Mouse (Mus musculus): ENCODE measurements around the gene Ppp4r1. TPM values are rescaled to one million over a fixed set of nuclear protein-coding genes. Genes with fewer than 3 reads are reported as not detected.

Ppp4r1 gene
- total and polyA plus RNA-seq, 3 experiments = 12.9 to 17.1 (median 13.6) TPM

GRCm38 (mm10) chr17:65830216-65830863 is 48.0 kb downstream of the Ppp4r1 start:
- Histone ChIP-seq H3K36me3 (replicated peaks in 1 of 2; ENCODE audit: control insufficient read depth in 1 of 2, insufficient read depth in 1 of 2, low read length in 1 of 2) (peaks cover 59 to 82% of the 10 kb centered on the region in 2 experiments), H3K9ac (ENCODE audit: insufficient read depth, low read depth) (no peak overlapping the region), H3K4me3 (replicated peaks in 1 of 3; ENCODE audit: low read depth in 2 of 3, low read length in 2 of 3, poor library complexity in 1 of 3) (no peak overlapping the region), H3K79me2 (replicated peaks; ENCODE audit: control insufficient read depth, extremely low read depth, insufficient read depth, poor library complexity, severe bottlenecking) (no peaks in the 10 kb centered on the region), H3K4me2 (ENCODE audit: insufficient read depth, low read depth, poor library complexity, severe bottlenecking) (no peak overlapping the region), H3K27me3 (replicated peaks) (no peaks in the 10 kb centered on the region), H3K4me1 (ENCODE audit: control insufficient read depth in 1 of 2, insufficient read depth in 2 of 2) (peaks cover 2 to 22% of the 10 kb centered on the region in 2 experiments; a peak in 2 of 4 replicates), H3K27ac (ENCODE audit: insufficient read depth, low read depth) (no peak overlapping the region), H3K9me3 (replicated peaks; ENCODE audit: low read length) (no peaks in the 10 kb centered on the region)
- TF ChIP-seq RAD21 (IDR thresholded peaks at IDR 0.05; ENCODE audit: low read depth, low read length) (peak; percentile 3), CTCF (conservative IDR thresholded peaks at IDR 0.05 in 1 of 2, IDR thresholded peaks at IDR 0.05 in 1 of 2; ENCODE audit: low read depth in 2 of 2, low read length in 2 of 2) (peak in 1 of 2 experiments; percentile 28; a peak in 1 of 4 replicates), USF2 (conservative IDR thresholded peaks at IDR 0.05; ENCODE audit: low read depth, low read length) (no peak)
- dilution Hi-C loops (cut with MboI; ENCODE audit: extremely low pct_ligation_motif_present, extremely low pct_unique_long_range_greater_than_20kb, low sequenced_read_pairs) = no loop called here
- in situ Hi-C loops (cut with MboI; ENCODE audit: low pct_ligation_motif_present, low pct_unique_long_range_greater_than_20kb, low sequenced_read_pairs) = no loop called here
- DNase-seq (ENCODE audit: extremely low read depth) = no peak

- dilution Hi-C loops (cut with MboI; ENCODE audit: extremely low pct_ligation_motif_present, extremely low pct_unique_long_range_greater_than_20kb, low sequenced_read_pairs) = no loop called here
- in situ Hi-C loops (cut with MboI; ENCODE audit: low pct_ligation_motif_present, low pct_unique_long_range_greater_than_20kb, low sequenced_read_pairs) = no loop called here
- Histone ChIP-seq H3K4me2 (ENCODE audit: insufficient read depth, low read depth, poor library complexity, severe bottlenecking) (no peak overlapping the region), H3K27me3 (replicated peaks) (no peaks in the 10 kb centered on the region), H3K4me3 (replicated peaks in 1 of 3; ENCODE audit: low read depth in 2 of 3, low read length in 2 of 3, poor library complexity in 1 of 3) (no peak overlapping the region), H3K9ac (ENCODE audit: insufficient read depth, low read depth) (no peak overlapping the region), H3K4me1 (ENCODE audit: control insufficient read depth in 1 of 2, insufficient read depth in 2 of 2) (no peaks in the 10 kb centered on the region), H3K36me3 (replicated peaks in 1 of 2; ENCODE audit: control insufficient read depth in 1 of 2, insufficient read depth in 1 of 2, low read length in 1 of 2) (peaks cover 73 to 91% of the 10 kb centered on the region in 2 experiments), H3K9me3 (replicated peaks; ENCODE audit: low read length) (no peaks in the 10 kb centered on the region), H3K27ac (ENCODE audit: insufficient read depth, low read depth) (no peak overlapping the region), H3K79me2 (replicated peaks; ENCODE audit: control insufficient read depth, extremely low read depth, insufficient read depth, poor library complexity, severe bottlenecking) (no peaks in the 10 kb centered on the region)
- no peak for TF ChIP-seq MEF2A (IDR thresholded peaks at IDR 0.05; ENCODE audit: borderline replicate concordance, low read depth, low read length)
- no peak for TF ChIP-seq NRF1 (IDR thresholded peaks at IDR 0.05; ENCODE audit: low read depth, low read length)
- no peak for TF ChIP-seq BHLHE40 (IDR thresholded peaks at IDR 0.05; ENCODE audit: low read depth, low read length)
- TF ChIP-seq PAX5 (IDR thresholded peaks at IDR 0.05; ENCODE audit: low read length) = no peak
- TF ChIP-seq JUN (IDR thresholded peaks at IDR 0.05; ENCODE audit: insufficient read depth, low read depth, low read length) = no peak
- TF ChIP-seq CHD2 (IDR thresholded peaks at IDR 0.05; ENCODE audit: low read length) = no peak
- no peak for TF ChIP-seq POLR2AphosphoS2 (IDR thresholded peaks at IDR 0.05; ENCODE audit: low read depth, low read length)
- no peak for TF ChIP-seq SIN3A (IDR thresholded peaks at IDR 0.05; ENCODE audit: low read length)
- TF ChIP-seq RCOR1 (conservative IDR thresholded peaks at IDR 0.05; ENCODE audit: low read depth, low read length) = no peak
- TF ChIP-seq NELFE (IDR thresholded peaks at IDR 0.05; ENCODE audit: low read depth, low read length) = no peak
- TF ChIP-seq KAT2A (IDR thresholded peaks at IDR 0.05; ENCODE audit: insufficient replicate concordance, low read length) = no peak
- TF ChIP-seq USF1 (IDR thresholded peaks at IDR 0.05; ENCODE audit: low read depth, low read length) = no peak
- no peak for TF ChIP-seq E2F4 (IDR thresholded peaks at IDR 0.05; ENCODE audit: insufficient replicate concordance, low read depth, low read length)
- no peak for TF ChIP-seq ZC3H11A (IDR thresholded peaks at IDR 0.05; ENCODE audit: low read depth, low read length)
- TF ChIP-seq IRF4 (IDR thresholded peaks at IDR 0.05; ENCODE audit: low read depth, low read length) = no peak
- no peak for TF ChIP-seq SMC3 (IDR thresholded peaks at IDR 0.05; ENCODE audit: low read depth, low read length)
- no peak for TF ChIP-seq CHD1 (IDR thresholded peaks at IDR 0.05; ENCODE audit: low read depth, low read length)
- no peak for TF ChIP-seq CTCF (conservative IDR thresholded peaks at IDR 0.05 in 1 of 2, IDR thresholded peaks at IDR 0.05 in 1 of 2; ENCODE audit: low read depth in 2 of 2, low read length in 2 of 2)
- DNase-seq (ENCODE audit: extremely low read depth) = no peak
These were observed 51.5 kb downstream of the Ppp4r1 start for GRCm38 (mm10) chr17:65833891-65834290.
